Mouse (Mus musculus): ENCODE measurements around the gene Mrpl54. TPM values are rescaled to one million over a fixed set of nuclear protein-coding genes. Genes with fewer than 3 reads are reported as not detected.
"Not testable (repeated sequence)": the region's sequence is repeated elsewhere in the genome, so short reads cannot be mapped to it uniquely, and the experiment has no call there.

Mrpl54 gene
- polyA plus RNA-seq, 1 experiment from 2014 or later: 240 TPM

DNA sequence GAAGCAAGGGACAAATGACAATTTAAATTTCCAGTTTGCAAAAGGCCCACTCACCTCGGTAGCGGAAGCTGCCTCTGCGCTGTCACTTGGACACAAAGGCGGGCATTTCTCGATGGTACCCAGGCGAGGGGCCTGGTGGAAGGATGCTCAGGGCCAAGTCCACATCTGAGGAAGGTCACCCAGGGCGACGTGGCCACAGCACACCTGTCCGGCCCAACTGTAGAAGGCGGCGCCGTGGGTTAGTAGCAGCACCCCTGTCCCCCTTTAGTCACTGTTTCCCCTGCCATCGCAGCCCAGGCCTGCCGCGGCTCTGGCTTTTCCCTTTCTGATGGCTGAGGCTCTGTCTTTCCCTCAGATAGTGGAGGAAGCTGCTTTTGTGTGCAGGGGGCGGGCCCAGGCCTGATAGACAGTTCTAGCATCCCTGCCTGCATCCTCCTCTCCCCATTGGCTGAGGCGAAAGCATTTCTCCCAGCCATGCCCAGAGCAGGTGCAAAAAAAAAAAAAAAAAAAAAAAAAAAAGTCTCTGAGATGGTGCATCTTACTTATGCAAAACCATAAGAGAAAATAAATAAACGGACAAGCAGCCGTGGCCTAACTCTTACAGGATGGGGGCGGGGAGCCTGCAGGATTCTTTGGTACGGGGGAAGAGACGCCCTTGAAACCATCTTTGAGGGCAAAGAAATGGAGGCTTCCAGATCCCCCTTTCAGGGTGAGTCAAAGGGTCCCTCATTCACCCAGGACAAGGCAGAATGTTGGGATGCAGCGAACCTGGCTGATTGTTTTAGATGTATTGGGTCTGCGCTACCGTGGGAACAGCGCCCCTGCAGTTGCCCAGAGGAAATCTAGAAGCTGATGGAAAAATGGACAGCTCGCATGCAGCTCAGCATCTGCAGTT is 36.0 kb downstream of the Mrpl54 start, which contains the start of gene Atcay:
Gene Atcay (minus strand): TSS at position 396 of the 895 bp plus-strand sequence.
- Histone ChIP-seq H3K4me1 (ENCODE audit: control insufficient read depth, insufficient read depth, low read length) (peaks cover 8% of the 10 kb centered on the region), H3K9me3 (ENCODE audit: control insufficient read depth, low read length) (no peaks in the 10 kb centered on the region), H3K36me3 (ENCODE audit: control insufficient read depth, insufficient read depth, low read length) (no peaks in the 10 kb centered on the region), H3K4me2 (replicated peaks; ENCODE audit: low read depth, low read length) (peak within 1 kb of the TSS; percentile 22), H3K27me3 (ENCODE audit: control insufficient read depth, insufficient read depth, low read length) (peaks cover 30% of the 10 kb centered on the region), H3K9ac (ENCODE audit: low read depth, low read length) (no peak within 1 kb of the TSS), H3K27ac (ENCODE audit: low read depth, low read length) (no peak within 1 kb of the TSS), H3K4me3 (ENCODE audit: low read length) (peak within 1 kb of the TSS; percentile 12; the same call in 1 of the 2 replicates)
- no peak for ATAC-seq (ENCODE audit: low FRiP score, low TSS enrichment)
- 10% methylated on average over 27 of the region's 27 CpGs for whole genome bisulfite sequencing

DNA sequence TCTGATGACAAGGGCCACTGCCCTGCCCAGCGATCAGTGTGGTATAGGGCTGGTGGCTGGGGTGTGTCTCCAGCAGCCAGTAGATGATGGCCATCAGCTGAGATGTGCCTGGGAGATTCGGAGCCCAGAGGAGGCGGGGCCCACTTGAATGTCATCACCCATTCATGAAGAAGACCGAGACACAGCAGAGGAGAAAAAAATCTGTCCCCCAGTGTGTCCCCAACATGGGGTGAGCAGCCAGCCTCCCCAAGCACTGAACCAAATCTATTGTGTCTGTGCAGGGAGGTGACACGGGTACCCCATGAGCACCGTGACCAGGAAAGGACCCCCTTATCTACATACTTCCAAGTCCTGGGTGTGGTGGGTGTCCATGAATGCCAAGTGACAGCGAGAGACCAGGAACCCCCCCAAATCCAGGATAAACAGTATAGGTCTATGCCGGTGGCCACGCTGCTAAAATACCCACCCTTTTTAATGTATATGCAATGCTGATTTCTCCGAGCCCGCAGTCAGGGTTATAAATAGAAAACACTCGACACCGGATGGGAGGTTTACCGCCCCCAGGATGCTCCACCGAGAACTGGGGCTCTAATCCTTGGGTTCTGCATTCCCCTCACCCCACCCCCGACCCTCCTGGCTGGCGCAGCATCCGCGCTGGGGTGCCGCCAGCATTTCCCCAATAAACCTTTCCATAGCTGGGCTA is 36.8 kb downstream of the Mrpl54 start:
- no peak overlapping the region for H3K9ac ChIP-seq (ENCODE audit: low read depth, low read length)
- no peak for ATAC-seq (ENCODE audit: low FRiP score, low TSS enrichment)
- no peaks in the 10 kb centered on the region for H3K9me3 ChIP-seq (ENCODE audit: control insufficient read depth, low read length)
- H3K4me3 ChIP-seq (ENCODE audit: low read length): peak overlapping the region; percentile 12; the same call in 1 of the 2 replicates
- peaks cover 8% of the 10 kb centered on the region for H3K4me1 ChIP-seq (ENCODE audit: control insufficient read depth, insufficient read depth, low read length)
- no peaks in the 10 kb centered on the region for H3K36me3 ChIP-seq (ENCODE audit: control insufficient read depth, insufficient read depth, low read length)
- WGBS: 14% methylated on average over 20 of the region's 20 CpGs
- H3K4me2 ChIP-seq (replicated peaks; ENCODE audit: low read depth, low read length): no peak overlapping the region; the same call in 1 of the 2 replicates
- peaks cover 30% of the 10 kb centered on the region for H3K27me3 ChIP-seq (ENCODE audit: control insufficient read depth, insufficient read depth, low read length)
- no peak overlapping the region for H3K27ac ChIP-seq (ENCODE audit: low read depth, low read length)

DNA sequence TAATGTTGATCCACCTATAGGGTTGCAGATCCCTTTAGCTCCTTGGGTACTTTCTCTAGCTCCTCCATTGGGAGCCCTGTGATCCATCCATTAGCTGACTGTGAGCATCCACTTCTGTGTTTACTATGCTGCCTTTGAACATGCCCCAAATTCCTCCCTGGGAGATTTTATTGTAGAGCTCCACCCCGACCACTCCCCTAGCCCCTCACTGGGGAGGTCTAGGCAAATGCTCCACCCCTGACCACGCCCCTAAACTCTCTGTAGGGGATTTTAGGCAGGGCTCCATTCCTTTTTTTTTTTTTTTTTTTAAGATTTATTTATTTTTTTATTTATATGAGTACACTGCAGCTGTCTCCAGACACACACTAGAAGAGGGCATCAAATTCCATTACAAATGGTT is 43.0 kb downstream of the Mrpl54 start:
- not testable (repeated sequence) for H3K9ac ChIP-seq (ENCODE audit: low read depth, low read length); ATAC-seq (ENCODE audit: low FRiP score, low TSS enrichment); H3K4me3 ChIP-seq (ENCODE audit: low read length); H3K27ac ChIP-seq (ENCODE audit: low read depth, low read length); H3K27me3 ChIP-seq (ENCODE audit: control insufficient read depth, insufficient read depth, low read length); H3K4me1 ChIP-seq (ENCODE audit: control insufficient read depth, insufficient read depth, low read length); H3K4me2 ChIP-seq (replicated peaks; ENCODE audit: low read depth, low read length); H3K36me3 ChIP-seq (ENCODE audit: control insufficient read depth, insufficient read depth, low read length); H3K9me3 ChIP-seq (ENCODE audit: control insufficient read depth, low read length)
- 44% methylated on average over 2 of the region's 2 CpGs for WGBS

DNA sequence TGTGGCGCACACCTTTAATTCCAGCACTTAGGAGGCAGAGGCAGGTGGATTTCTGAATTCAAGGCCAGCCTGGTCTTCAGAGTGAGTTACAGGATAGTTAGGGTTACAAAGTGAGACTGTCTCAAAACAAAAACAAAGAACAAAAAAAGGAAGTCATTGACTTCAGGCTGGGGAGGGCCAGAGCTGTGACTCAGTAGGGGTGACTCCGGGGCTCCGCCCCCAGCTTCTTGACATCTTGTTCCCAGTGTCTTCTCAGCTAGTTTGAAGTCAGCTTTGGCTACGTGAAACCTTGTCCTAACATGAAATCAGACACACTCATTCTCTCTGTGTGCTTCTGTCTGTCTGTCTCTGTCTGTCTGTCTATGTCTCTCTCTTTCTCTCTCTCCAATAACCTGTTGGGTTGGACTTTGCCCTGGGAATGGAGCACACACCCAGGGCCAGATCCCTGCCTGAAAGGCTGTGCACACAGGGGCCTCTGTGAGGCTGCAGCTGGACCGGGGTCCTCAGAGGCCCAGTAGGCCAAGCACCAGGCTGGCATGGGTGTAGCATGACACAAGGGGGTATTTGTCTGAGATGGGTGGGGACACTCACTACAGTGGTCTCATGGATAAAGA is 45.2 kb downstream of the Mrpl54 start:
- H3K4me1 ChIP-seq (ENCODE audit: control insufficient read depth, insufficient read depth, low read length): no peaks in the 10 kb centered on the region
- no peak overlapping the region for H3K27ac ChIP-seq (ENCODE audit: low read depth, low read length)
- no peak overlapping the region for H3K4me3 ChIP-seq (ENCODE audit: low read length)
- H3K9ac ChIP-seq (ENCODE audit: low read depth, low read length): no peak overlapping the region
- WGBS: 84% methylated on average over 5 of the region's 5 CpGs
- H3K9me3 ChIP-seq (ENCODE audit: control insufficient read depth, low read length): no peaks in the 10 kb centered on the region
- ATAC-seq (ENCODE audit: low FRiP score, low TSS enrichment): no peak
- H3K4me2 ChIP-seq (replicated peaks; ENCODE audit: low read depth, low read length): no peak overlapping the region
- H3K27me3 ChIP-seq (ENCODE audit: control insufficient read depth, insufficient read depth, low read length): no peaks in the 10 kb centered on the region
- no peaks in the 10 kb centered on the region for H3K36me3 ChIP-seq (ENCODE audit: control insufficient read depth, insufficient read depth, low read length)

DNA sequence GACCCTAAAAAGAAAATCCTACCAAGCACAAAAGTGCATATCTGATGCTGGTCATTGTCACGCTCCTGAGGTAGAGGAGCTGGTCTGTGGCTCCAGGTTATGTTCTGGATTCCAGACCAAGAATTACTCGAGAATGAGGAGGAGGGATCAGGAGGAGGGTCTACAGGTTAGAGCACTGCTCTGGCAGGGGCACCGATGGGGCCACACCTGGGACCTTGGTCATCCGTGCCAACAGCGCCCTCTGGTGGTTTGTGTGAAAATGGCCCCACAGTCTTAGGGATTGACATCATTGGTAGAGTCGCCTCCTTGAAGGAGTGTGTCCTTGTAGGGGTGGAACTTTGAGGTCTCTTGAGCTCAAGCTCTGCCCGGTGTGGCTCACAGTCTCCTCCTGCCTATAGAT is 48.8 kb downstream of the Mrpl54 start:
- Histone ChIP-seq H3K4me1 (ENCODE audit: control insufficient read depth, insufficient read depth, low read length) (no peaks in the 10 kb centered on the region), H3K27me3 (ENCODE audit: control insufficient read depth, insufficient read depth, low read length) (no peaks in the 10 kb centered on the region), H3K4me2 (replicated peaks; ENCODE audit: low read depth, low read length) (no peak overlapping the region), H3K36me3 (ENCODE audit: control insufficient read depth, insufficient read depth, low read length) (no peaks in the 10 kb centered on the region), H3K9me3 (ENCODE audit: control insufficient read depth, low read length) (no peaks in the 10 kb centered on the region), H3K4me3 (ENCODE audit: low read length) (no peak overlapping the region), H3K27ac (ENCODE audit: low read depth, low read length) (no peak overlapping the region), H3K9ac (ENCODE audit: low read depth, low read length) (no peak overlapping the region)
- ATAC-seq (ENCODE audit: low FRiP score, low TSS enrichment): peak; percentile 51; the same call in 1 of the 2 replicates
- WGBS: 34% methylated on average over 7 of the region's 7 CpGs

DNA sequence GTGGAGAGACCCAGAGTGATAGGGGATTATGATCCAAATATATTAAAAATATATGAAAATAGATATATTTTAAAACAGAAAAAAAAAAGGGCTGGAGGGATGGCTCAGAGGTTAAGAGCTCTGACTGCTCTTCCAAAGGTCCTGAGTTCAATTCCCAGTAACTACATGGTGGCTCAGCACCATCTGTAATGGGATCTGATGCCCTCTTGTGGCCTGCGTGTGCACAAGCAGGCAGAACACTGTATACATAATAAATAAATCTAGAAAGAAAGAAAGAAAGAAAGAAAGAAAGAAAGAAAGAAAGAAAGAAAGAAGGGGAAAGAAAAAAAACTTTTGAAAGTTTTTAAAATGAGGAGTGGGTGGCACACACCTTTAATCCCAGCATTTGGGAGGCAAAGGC is 49.5 kb downstream of the Mrpl54 start:
- not testable (repeated sequence) for H3K4me1 ChIP-seq (ENCODE audit: control insufficient read depth, insufficient read depth, low read length); H3K9ac ChIP-seq (ENCODE audit: low read depth, low read length); H3K9me3 ChIP-seq (ENCODE audit: control insufficient read depth, low read length); H3K4me3 ChIP-seq (ENCODE audit: low read length); ATAC-seq (ENCODE audit: low FRiP score, low TSS enrichment); H3K27me3 ChIP-seq (ENCODE audit: control insufficient read depth, insufficient read depth, low read length); H3K27ac ChIP-seq (ENCODE audit: low read depth, low read length); H3K4me2 ChIP-seq (replicated peaks; ENCODE audit: low read depth, low read length); H3K36me3 ChIP-seq (ENCODE audit: control insufficient read depth, insufficient read depth, low read length)
- 18% methylated on average over 1 of the region's 1 CpGs for WGBS

DNA sequence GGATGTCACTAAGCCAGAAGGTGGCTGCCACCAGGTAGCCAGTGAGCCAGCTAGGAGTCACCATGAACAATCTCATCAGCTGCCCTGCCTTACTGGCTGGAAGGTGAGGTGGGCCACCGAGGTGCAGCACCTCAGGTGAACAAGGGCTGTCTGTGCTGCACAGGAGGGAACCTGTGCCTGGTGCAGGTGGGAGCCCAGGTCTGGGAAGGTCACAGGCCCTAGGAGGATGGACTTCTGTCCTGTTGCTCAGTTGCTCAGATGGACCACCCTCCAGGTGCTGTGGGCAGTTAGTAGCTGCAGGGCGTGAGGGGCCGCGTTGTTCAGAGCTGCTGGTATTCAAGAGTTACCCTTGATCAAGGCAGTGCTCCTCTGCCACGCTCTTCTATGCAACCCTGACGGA is 49.9 kb downstream of the Mrpl54 start:
- H3K4me3 ChIP-seq (ENCODE audit: low read length): no peak overlapping the region
- H3K9me3 ChIP-seq (ENCODE audit: control insufficient read depth, low read length): no peaks in the 10 kb centered on the region
- ATAC-seq (ENCODE audit: low FRiP score, low TSS enrichment): no peak
- no peaks in the 10 kb centered on the region for H3K36me3 ChIP-seq (ENCODE audit: control insufficient read depth, insufficient read depth, low read length)
- no peak overlapping the region for H3K27ac ChIP-seq (ENCODE audit: low read depth, low read length)
- H3K9ac ChIP-seq (ENCODE audit: low read depth, low read length): no peak overlapping the region
- H3K4me2 ChIP-seq (replicated peaks; ENCODE audit: low read depth, low read length): no peak overlapping the region
- H3K27me3 ChIP-seq (ENCODE audit: control insufficient read depth, insufficient read depth, low read length): no peaks in the 10 kb centered on the region
- WGBS: 82% methylated on average over 6 of the region's 6 CpGs
- no peaks in the 10 kb centered on the region for H3K4me1 ChIP-seq (ENCODE audit: control insufficient read depth, insufficient read depth, low read length)

DNA sequence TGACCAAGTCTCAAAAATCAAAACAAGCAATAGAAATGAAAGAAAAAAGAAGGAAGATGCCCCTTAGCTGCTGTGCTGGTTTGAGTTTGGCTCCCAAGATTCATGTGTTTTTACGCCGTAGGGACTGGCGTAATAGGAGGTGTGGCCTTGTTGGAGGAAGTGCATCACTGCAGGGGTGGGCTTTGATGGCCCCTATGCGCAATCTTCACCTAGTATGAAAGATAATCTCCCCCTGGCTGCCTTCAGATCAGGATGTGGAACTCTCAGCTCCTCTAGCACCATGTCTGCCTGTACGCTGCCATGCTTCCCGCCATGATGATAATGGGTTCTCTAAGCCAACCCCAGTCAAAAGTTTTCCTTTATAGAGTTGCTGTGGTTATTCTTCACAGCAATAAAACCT is 50.5 kb downstream of the Mrpl54 start:
- Histone ChIP-seq H3K4me1 (ENCODE audit: control insufficient read depth, insufficient read depth, low read length) (no peaks in the 10 kb centered on the region), H3K4me3 (ENCODE audit: low read length) (no peak overlapping the region), H3K27ac (ENCODE audit: low read depth, low read length) (no peak overlapping the region), H3K4me2 (replicated peaks; ENCODE audit: low read depth, low read length) (no peak overlapping the region), H3K9ac (ENCODE audit: low read depth, low read length) (no peak overlapping the region), H3K36me3 (ENCODE audit: control insufficient read depth, insufficient read depth, low read length) (no peaks in the 10 kb centered on the region), H3K27me3 (ENCODE audit: control insufficient read depth, insufficient read depth, low read length) (no peaks in the 10 kb centered on the region), H3K9me3 (ENCODE audit: control insufficient read depth, low read length) (no peaks in the 10 kb centered on the region)
- no peak for ATAC-seq (ENCODE audit: low FRiP score, low TSS enrichment)
- 89% methylated on average over 6 of the region's 6 CpGs for WGBS

Measured in kidney, embryonic 14.5 days (tissue).